Mouse (Mus musculus): ENCODE measurements around the gene Prkca. TPM values are rescaled to one million over a fixed set of nuclear protein-coding genes. Genes with fewer than 3 reads are reported as not detected.

Gene Prkca
- polyA plus RNA-seq, 1 experiment from 2014 or later, result 7.6 TPM

- Histone ChIP-seq H3K4me2 (no peak overlapping the region), H3K9me3 (no peaks in the 10 kb centered on the region), H3K27ac (replicated peaks) (no peak overlapping the region), H3K27me3 (no peaks in the 10 kb centered on the region), H3K4me1 (replicated peaks) (peaks cover 24% of the 10 kb centered on the region), H3K9ac (no peak overlapping the region), H3K4me3 (no peak overlapping the region), H3K36me3 (no peaks in the 10 kb centered on the region)
- no peak for ATAC-seq (ENCODE audit: low read depth)
- 61% methylated on average over 2 of the region's 3 CpGs for WGBS
Observed at GRCm38 (mm10) chr11:108334658-108335057, 9.1 kb downstream of the Prkca start.

DNA sequence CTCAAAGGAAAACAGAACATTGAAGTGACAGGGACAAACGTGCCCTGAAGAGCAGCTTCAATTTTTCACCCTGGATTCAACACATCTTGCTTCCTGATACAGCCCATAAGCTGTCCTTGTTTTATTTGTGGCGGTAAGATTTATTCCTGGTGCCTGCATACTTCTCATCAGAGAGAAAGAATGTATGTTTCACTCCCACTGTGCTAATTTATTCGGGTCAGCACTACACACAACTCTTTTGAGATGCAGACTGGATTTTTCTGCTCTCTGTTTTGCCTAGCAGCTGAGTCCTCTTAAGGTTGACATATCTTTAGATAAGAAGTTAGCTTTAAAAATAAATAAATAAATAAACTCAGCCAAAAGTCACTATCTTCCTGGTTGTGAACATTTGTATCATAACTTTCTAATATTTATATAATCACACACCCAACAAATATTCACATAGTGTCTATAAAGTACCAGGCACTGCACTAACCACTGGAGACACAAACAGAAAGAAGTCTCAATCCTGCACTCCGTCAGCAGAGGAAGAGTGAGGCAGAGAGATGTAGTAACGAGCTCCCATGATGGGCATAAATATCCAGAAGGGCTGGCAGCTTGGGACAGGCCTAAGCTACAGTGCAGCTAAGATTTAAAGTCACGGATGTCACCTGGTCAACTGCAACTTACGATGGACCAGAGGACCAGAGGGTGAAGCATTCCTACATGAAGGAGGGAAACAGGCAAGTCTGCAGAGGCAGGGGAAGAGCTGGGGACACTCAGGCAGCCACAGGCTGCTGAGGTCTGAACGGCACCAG is 9.9 kb downstream of the Prkca start:
- no peak overlapping the region for H3K4me3 ChIP-seq
- H3K4me2 ChIP-seq, result no peak overlapping the region
- no peaks in the 10 kb centered on the region for H3K27me3 ChIP-seq
- 28% methylated on average over 8 of the region's 8 CpGs for WGBS
- H3K36me3 ChIP-seq, result no peaks in the 10 kb centered on the region
- H3K4me1 ChIP-seq (replicated peaks), result peaks cover 24% of the 10 kb centered on the region
- ATAC-seq (ENCODE audit: low read depth), result no peak
- no peak overlapping the region for H3K9ac ChIP-seq
- H3K9me3 ChIP-seq, result no peaks in the 10 kb centered on the region
- H3K27ac ChIP-seq (replicated peaks), result no peak overlapping the region

DNA sequence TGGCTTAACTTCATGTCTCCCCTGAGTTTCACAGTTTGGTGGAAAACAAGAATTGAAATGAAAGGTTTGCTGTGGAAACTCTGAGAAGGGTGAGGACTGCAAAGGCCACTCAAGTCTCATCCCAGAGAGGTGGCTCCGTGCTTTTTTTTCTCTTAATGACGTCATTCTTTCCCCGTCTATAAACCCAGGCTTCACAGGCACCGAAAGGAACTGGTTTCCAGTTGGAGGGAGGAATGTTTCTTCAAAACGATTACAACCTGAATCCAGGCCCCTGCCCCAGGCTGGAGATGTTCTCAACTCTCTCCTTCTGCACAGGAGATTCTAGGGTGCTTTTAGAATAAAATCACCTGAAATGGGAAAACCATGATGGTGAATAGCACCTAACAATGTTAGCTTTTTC is 10.7 kb downstream of the Prkca start:
- Histone ChIP-seq H3K27me3 (no peaks in the 10 kb centered on the region), H3K4me3 (no peak overlapping the region), H3K4me1 (replicated peaks) (peaks cover 24% of the 10 kb centered on the region), H3K27ac (replicated peaks) (no peak overlapping the region), H3K36me3 (no peaks in the 10 kb centered on the region), H3K4me2 (no peak overlapping the region), H3K9ac (no peak overlapping the region), H3K9me3 (no peaks in the 10 kb centered on the region)
- ATAC-seq (ENCODE audit: low read depth), result no peak
- WGBS, result 18% methylated on average over 5 of the region's 5 CpGs

GRCm38 (mm10) chr11:108330818-108331217 is 12.9 kb downstream of the Prkca start:
- Histone ChIP-seq H3K27ac (replicated peaks) (no peak overlapping the region), H3K4me3 (no peak overlapping the region), H3K9ac (no peak overlapping the region), H3K27me3 (no peaks in the 10 kb centered on the region), H3K4me1 (replicated peaks) (peaks cover 24% of the 10 kb centered on the region), H3K36me3 (no peaks in the 10 kb centered on the region), H3K9me3 (no peaks in the 10 kb centered on the region), H3K4me2 (no peak overlapping the region)
- WGBS, result 84% methylated on average over 11 of the region's 11 CpGs
- no peak for ATAC-seq (ENCODE audit: low read depth)

DNA sequence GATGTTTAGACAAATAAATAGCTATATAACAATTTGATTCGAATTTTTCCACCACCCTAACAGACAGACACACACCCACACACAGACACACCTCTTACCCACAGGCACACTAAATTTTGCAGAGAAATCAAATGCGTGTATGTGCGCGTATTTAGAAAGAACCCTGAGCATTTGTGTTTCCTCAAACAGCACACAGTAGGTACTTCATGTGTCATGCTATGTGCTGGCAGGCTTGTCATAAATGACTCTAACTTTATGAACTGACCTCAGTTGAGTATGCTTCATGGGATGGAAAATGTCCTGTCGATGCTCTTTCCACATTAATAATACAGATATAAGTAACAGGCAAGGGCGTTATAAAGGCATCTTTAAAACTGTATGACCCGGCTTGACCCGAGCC is 17.8 kb downstream of the Prkca start:
- no peak for ATAC-seq (ENCODE audit: low read depth)
- H3K4me3 ChIP-seq, result no peak overlapping the region
- WGBS, result 86% methylated on average over 8 of the region's 8 CpGs

GRCm38 (mm10) chr11:108322156-108322555 is 21.6 kb downstream of the Prkca start:
- Histone ChIP-seq H3K4me1 (replicated peaks) (peaks cover 3% of the 10 kb centered on the region), H3K9me3 (no peaks in the 10 kb centered on the region), H3K36me3 (no peaks in the 10 kb centered on the region), H3K27ac (replicated peaks) (no peak overlapping the region), H3K4me2 (no peak overlapping the region), H3K27me3 (no peaks in the 10 kb centered on the region), H3K9ac (no peak overlapping the region), H3K4me3 (no peak overlapping the region)
- no peak for ATAC-seq (ENCODE audit: low read depth)
- 88% methylated on average over 2 of the region's 2 CpGs for WGBS

More for the DNA sequence above, 17.8 kb downstream of the Prkca start:
- Histone ChIP-seq H3K27ac (replicated peaks) (no peak overlapping the region), H3K4me2 (no peak overlapping the region), H3K36me3 (no peaks in the 10 kb centered on the region), H3K27me3 (no peaks in the 10 kb centered on the region), H3K4me1 (replicated peaks) (no peaks in the 10 kb centered on the region; the same call in 1 of the 2 replicates), H3K9ac (no peak overlapping the region), H3K9me3 (no peaks in the 10 kb centered on the region)

DNA sequence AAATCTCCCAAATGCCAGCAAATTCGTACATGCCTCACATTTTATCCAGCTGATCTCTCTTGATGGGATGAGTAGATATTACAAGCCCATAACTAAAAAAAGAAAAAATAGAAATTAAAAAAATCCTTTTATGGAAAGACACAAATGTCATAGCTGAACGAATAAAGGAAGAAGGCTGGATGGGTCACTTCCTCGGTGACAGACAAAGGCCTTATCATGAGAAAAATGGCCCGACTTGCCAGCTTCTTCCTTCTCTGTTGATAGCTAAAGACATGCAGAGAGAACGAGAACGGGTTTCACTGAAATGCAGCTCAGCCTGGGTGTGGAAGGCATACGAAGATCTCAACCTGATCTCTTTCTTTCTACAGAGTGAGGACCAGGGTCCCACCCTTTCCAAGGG is 23.2 kb downstream of the Prkca start:
- H3K27ac ChIP-seq (replicated peaks), result no peak overlapping the region
- no peak overlapping the region for H3K4me2 ChIP-seq
- no peaks in the 10 kb centered on the region for H3K27me3 ChIP-seq
- H3K36me3 ChIP-seq, result no peaks in the 10 kb centered on the region
- H3K4me3 ChIP-seq, result no peak overlapping the region
- 85% methylated on average over 7 of the region's 7 CpGs for WGBS
- peaks cover 3% of the 10 kb centered on the region for H3K4me1 ChIP-seq (replicated peaks)
- no peaks in the 10 kb centered on the region for H3K9me3 ChIP-seq
- no peak for ATAC-seq (ENCODE audit: low read depth)
- H3K9ac ChIP-seq, result no peak overlapping the region

DNA sequence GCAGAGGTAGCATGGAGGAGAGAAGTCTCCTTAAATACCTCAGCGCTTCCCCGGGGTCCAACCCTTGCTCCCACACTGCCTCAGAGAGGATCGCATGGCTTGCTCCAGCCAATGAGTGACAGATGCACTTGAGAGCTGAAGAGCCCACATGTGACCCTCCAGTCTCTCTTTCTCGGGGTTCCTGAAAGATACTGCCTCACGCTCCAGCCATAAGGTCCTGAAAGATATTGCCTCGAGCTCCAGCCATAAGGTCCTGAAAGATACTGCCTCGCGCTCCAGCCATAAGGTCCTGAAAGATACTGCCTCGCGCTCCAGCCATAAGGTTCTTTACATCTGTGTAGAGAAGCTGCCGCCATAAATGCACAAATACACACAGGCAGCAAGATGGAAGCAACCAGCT is 24.6 kb downstream of the Prkca start:
- H3K27ac ChIP-seq (replicated peaks), result no peak overlapping the region
- 83% methylated on average over 11 of the region's 11 CpGs for WGBS

GRCm38 (mm10) chr11:108317878-108318277 is 25.9 kb downstream of the Prkca start:
- Histone ChIP-seq H3K4me3 (no peak overlapping the region), H3K27ac (replicated peaks) (no peak overlapping the region), H3K27me3 (no peaks in the 10 kb centered on the region), H3K9me3 (no peaks in the 10 kb centered on the region), H3K36me3 (no peaks in the 10 kb centered on the region), H3K4me2 (no peak overlapping the region), H3K9ac (no peak overlapping the region), H3K4me1 (replicated peaks) (peaks cover 3% of the 10 kb centered on the region)
- ATAC-seq (ENCODE audit: low read depth), result no peak
- WGBS, result 80% methylated on average over 6 of the region's 6 CpGs

More for the DNA sequence above, 24.6 kb downstream of the Prkca start:
- Histone ChIP-seq H3K9ac (no peak overlapping the region), H3K9me3 (no peaks in the 10 kb centered on the region), H3K4me1 (replicated peaks) (peaks cover 3% of the 10 kb centered on the region), H3K27me3 (no peaks in the 10 kb centered on the region), H3K4me3 (no peak overlapping the region), H3K4me2 (no peak overlapping the region), H3K36me3 (no peaks in the 10 kb centered on the region)
- no peak for ATAC-seq (ENCODE audit: low read depth)

GRCm38 (mm10) chr11:108315736-108316135 is 28.0 kb downstream of the Prkca start:
- peaks cover 3% of the 10 kb centered on the region for H3K4me1 ChIP-seq (replicated peaks)
- ATAC-seq (ENCODE audit: low read depth), result no peak

GRCm38 (mm10) chr11:108312516-108312915 is 31.2 kb downstream of the Prkca start:
- no peak overlapping the region for H3K4me2 ChIP-seq
- WGBS, result 81% methylated on average over 5 of the region's 5 CpGs
- no peaks in the 10 kb centered on the region for H3K9me3 ChIP-seq
- H3K9ac ChIP-seq, result no peak overlapping the region
- H3K4me3 ChIP-seq, result no peak overlapping the region
- no peaks in the 10 kb centered on the region for H3K27me3 ChIP-seq
- H3K4me1 ChIP-seq (replicated peaks), result no peaks in the 10 kb centered on the region
- no peak overlapping the region for H3K27ac ChIP-seq (replicated peaks)
- ATAC-seq (ENCODE audit: low read depth), result no peak
- H3K36me3 ChIP-seq, result no peaks in the 10 kb centered on the region

More at GRCm38 (mm10) chr11:108315736-108316135, 28.0 kb downstream of the Prkca start:
- Histone ChIP-seq H3K9ac (no peak overlapping the region), H3K36me3 (no peaks in the 10 kb centered on the region), H3K4me3 (no peak overlapping the region), H3K9me3 (no peaks in the 10 kb centered on the region), H3K27ac (replicated peaks) (no peak overlapping the region), H3K4me2 (no peak overlapping the region), H3K27me3 (no peaks in the 10 kb centered on the region)
- WGBS, result 89% methylated on average over 7 of the region's 7 CpGs

DNA sequence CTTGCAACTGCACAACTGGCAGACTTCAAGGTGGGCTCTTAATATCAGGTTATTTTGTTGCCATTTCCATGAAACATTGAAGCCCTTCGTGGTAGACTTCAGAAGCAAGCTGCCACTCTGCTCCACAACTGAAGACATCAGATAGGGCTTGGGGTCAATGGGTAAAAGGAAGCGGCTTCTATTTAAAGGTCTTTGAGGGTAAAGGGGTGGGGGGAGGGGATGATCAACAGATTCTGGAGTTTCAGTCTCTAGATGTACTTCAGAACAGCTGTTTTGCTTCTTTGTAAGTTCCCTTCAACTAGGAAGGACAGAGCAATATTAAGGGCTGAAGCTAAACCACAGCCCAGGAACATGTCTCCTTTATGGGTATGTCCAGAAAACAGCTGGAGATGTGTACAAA is 31.8 kb downstream of the Prkca start:
- H3K9ac ChIP-seq, result no peak overlapping the region
- no peak overlapping the region for H3K4me3 ChIP-seq
- H3K27me3 ChIP-seq, result no peaks in the 10 kb centered on the region
- no peaks in the 10 kb centered on the region for H3K36me3 ChIP-seq
- ATAC-seq (ENCODE audit: low read depth), result no peak
- H3K4me2 ChIP-seq, result no peak overlapping the region
- H3K9me3 ChIP-seq, result no peaks in the 10 kb centered on the region
- WGBS, result 87% methylated on average over 2 of the region's 2 CpGs
- H3K4me1 ChIP-seq (replicated peaks), result peaks cover 5% of the 10 kb centered on the region; the same call in 1 of the 2 replicates
- H3K27ac ChIP-seq (replicated peaks), result no peak overlapping the region

DNA sequence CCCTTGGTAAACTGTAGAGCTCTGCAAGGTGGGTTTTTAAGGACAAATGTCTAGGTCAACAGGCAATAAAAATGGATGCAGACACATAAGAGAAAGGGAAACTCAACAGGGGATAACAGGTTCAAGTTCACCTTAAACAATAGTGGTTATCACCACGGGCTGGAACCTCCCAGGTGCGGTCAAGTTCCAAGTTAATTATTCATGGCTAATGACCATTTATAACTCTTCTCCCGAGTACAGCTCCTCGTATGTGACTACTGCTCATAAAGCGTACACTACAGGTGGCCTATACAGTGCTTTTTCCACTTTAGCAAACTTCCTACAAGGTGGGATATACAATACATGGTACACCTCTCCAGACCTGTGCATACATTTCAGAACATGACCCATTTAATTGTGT is 33.9 kb downstream of the Prkca start:
- Histone ChIP-seq H3K4me1 (replicated peaks) (peaks cover 7% of the 10 kb centered on the region; the same call in 1 of the 2 replicates), H3K27ac (replicated peaks) (no peak overlapping the region), H3K36me3 (no peaks in the 10 kb centered on the region), H3K4me3 (no peak overlapping the region), H3K9me3 (no peaks in the 10 kb centered on the region), H3K9ac (no peak overlapping the region), H3K27me3 (no peaks in the 10 kb centered on the region), H3K4me2 (no peak overlapping the region)
- no peak for ATAC-seq (ENCODE audit: low read depth)
- 74% methylated on average over 5 of the region's 5 CpGs for WGBS
